In the genomic region with DNA sequence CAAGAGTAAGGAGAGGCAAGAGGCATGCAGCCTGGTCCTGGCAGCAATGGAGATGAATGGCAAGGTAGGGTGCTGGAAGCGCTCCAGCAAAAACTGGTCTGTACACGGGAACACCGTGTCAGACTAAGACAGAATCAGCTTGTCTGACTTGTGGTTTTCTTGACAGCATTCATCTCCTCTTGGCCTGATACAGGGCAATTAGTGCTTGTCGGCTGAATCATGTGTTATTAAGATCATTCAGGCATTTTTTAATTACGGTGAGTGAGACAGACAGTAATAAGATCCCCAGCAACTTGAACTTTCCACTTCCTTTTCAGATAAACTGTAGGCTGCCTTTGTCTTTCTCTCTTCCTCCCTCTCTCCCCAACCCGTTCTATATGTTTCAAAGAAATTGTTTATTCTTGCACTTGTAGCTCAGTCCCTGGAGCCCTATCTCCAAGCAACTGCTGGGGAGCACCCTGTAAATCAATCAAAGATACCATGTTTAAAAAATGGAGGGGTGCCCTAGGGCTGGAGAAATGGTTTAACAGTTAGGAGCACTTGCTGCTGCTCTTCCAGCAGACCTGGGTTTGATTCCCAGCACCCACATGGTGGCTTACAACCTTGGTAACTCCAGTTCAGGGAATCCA, we compare ENCODE assay signal across 1 mouse cellular context.
TF ChIP-seq lines count a peak whose summit lies in the region.

No protein-coding gene starts in this region.

TF ChIP-seq in MEL, 35 proteins besides CTCF, POLR2A, EP300 and RAD21 (continued from another document):
- peak; percentile 70; the same call in 1 of the 2 replicates for TF ChIP-seq MAX (IDR thresholded peaks at IDR 0.05; ENCODE audit: low read length)
- no peak for TF ChIP-seq CHD2 (IDR thresholded peaks at IDR 0.05; ENCODE audit: low read length)
- TF ChIP-seq MAFK (IDR thresholded peaks at IDR 0.05; ENCODE audit: borderline replicate concordance, low read depth, low read length) = no peak
- TF ChIP-seq ETS1 (IDR thresholded peaks at IDR 0.05; ENCODE audit: low read depth, low read length) = peak; percentile 92
- no peak for TF ChIP-seq MAZ (IDR thresholded peaks at IDR 0.05; ENCODE audit: low read depth, low read length)
- peak; percentile 42; the same call in 1 of the 2 replicates for TF ChIP-seq BHLHE40 (IDR thresholded peaks at IDR 0.05; ENCODE audit: borderline replicate concordance, low read depth, low read length)
- no peak for TF ChIP-seq ZMIZ1 (IDR thresholded peaks at IDR 0.05; ENCODE audit: low read depth, low read length)
